ENCODE assay signal across 11 mouse cellular contexts in the genomic region with DNA sequence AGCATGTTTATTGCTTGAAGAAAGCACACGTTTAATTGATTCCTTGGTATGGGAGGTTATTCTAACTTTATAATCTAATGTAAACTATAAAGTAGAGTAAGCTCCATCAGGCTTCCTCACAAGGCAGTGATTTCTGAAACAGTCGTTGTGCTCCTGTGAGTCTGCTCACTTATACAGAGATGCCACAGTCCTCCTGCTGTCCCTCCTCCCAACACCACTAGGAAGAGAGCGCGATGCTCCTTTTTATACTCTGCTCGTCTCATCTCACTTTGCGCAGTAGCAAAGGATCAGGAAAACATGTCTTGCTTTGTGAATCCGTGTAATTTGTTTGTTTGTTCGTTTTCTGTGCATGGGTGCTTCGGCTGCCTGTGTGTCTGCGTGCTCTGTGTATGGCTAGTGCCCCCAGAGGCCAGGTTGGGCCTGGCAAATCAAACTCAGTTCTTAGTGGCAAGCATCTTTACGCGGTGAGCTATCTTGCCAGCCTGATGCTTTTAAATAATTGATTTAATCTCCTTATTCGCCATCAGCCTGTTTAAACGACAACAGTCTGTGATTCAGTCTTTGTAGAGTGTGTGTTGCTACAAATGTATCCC.
DNase-seq lines count a peak whose midpoint lies in the region; ATAC-seq and TF ChIP-seq lines count a peak whose summit lies in the region.
"Had no signal": no experiment of that assay in that cellular context is flagged by ENCODE, and none has a peak within 500 bp of the region (broad histone marks: within the 10 kb centered on the region; RNA-seq: fewer than 3 reads in every experiment).

No protein-coding gene starts in this region.

- 64% methylated on average over 14 of the region's 14 CpGs for WGBS in lung, adult 2 months
- 34% methylated on average over 14 of the region's 14 CpGs for WGBS in neural tube, embryonic 15.5 days

- no peaks in the 10 kb centered on the region for H3K9me3 ChIP-seq in neural tube, embryonic 15.5 days (replicated peaks)
- H3K9me3 ChIP-seq: embryonic facial prominence, embryonic 10.5 days had no signal

- DNase-seq in gastrocnemius, adult 2 months, result no peak
- no peak for DNase-seq in gastrocnemius, adult 18-20 months (ENCODE audit: low spot score)
- no peak for DNase-seq in lung, adult 2 months
- no peak for DNase-seq in lung, adult 18-20 months
- peak; percentile 43 for DNase-seq in brain, adult 2 months (ENCODE audit: low read depth, low spot score)
- no peak for DNase-seq in left cerebral cortex, adult 8-10 months (ENCODE audit: low spot score in 2 of 2)
- DNase-seq: kidney, adult 8-10 months; lung, postnatal 10 days had no signal

- peak; percentile 6; the same call in 1 of the 2 replicates for TF ChIP-seq CTCF in gastrocnemius, adult 2 months (IDR thresholded peaks at IDR 0.05)
- peak; percentile 35; the same call in 1 of the 2 replicates for TF ChIP-seq CTCF in lung, adult 2 months (IDR thresholded peaks at IDR 0.05; ENCODE audit: insufficient read depth, low read length)

- no peak overlapping the region for H3K9ac ChIP-seq in neural tube, embryonic 15.5 days (replicated peaks)

- ATAC-seq in neural tube, embryonic 15.5 days (ENCODE audit: low FRiP score), result peak; percentile 45; the same call in 1 of the 2 replicates

- H3K27me3 ChIP-seq in neural tube, embryonic 15.5 days (replicated peaks), result no peaks in the 10 kb centered on the region

- no peak overlapping the region for H3K4me3 ChIP-seq in gastrocnemius, adult 2 months
- H3K4me3 ChIP-seq in lung, adult 2 months (replicated peaks; ENCODE audit: extremely low read depth, low read depth, low read length), result no peak overlapping the region
- H3K4me3 ChIP-seq in neural tube, embryonic 15.5 days (replicated peaks), result no peak overlapping the region
- H3K4me3 ChIP-seq: embryonic facial prominence, embryonic 10.5 days; myocyte had no signal

- TF ChIP-seq POLR2A in lung, adult 2 months (IDR thresholded peaks at IDR 0.05; ENCODE audit: borderline replicate concordance, extremely low read depth, low read depth, low read length), result no peak

- peak overlapping the region; percentile 24 for H3K4me2 ChIP-seq in neural tube, embryonic 15.5 days

- no peaks in the 10 kb centered on the region for H3K36me3 ChIP-seq in neural tube, embryonic 15.5 days
- H3K36me3 ChIP-seq: embryonic facial prominence, embryonic 10.5 days had no signal

- no peak overlapping the region for H3K27ac ChIP-seq in gastrocnemius, adult 2 months
- H3K27ac ChIP-seq in neural tube, embryonic 15.5 days (replicated peaks), result no peak overlapping the region
- H3K27ac ChIP-seq: embryonic facial prominence, embryonic 10.5 days had no signal

- H3K4me1 ChIP-seq in lung, adult 2 months (ENCODE audit: control insufficient read depth, insufficient read depth, low read length), result no peaks in the 10 kb centered on the region
- H3K4me1 ChIP-seq in neural tube, embryonic 15.5 days, result peaks cover 25% of the 10 kb centered on the region

- intact Hi-C loops in gastrocnemius, adult 2 months (cut with DNase I), result no loop called here
